Mouse (Mus musculus): ENCODE measurements at regions not wholly inside any gene's neighbourhood (a gene's known extent, or its start where the extent isn't known, plus 50 kb on each side); places are given as distances from the start of the nearest gene placed in this dataset.

- no peak overlapping the region for H3K4me3 ChIP-seq
- no peak for ATAC-seq (ENCODE audit: low FRiP score, low read depth)
- 84% methylated on average over 1 of the region's 1 CpGs for WGBS
- H3K4me2 ChIP-seq (replicated peaks), result no peak overlapping the region
- H3K27ac ChIP-seq, result no peak overlapping the region
- H3K36me3 ChIP-seq, result no peaks in the 10 kb centered on the region
- H3K9me3 ChIP-seq, result no peaks in the 10 kb centered on the region
- peaks cover 25% of the 10 kb centered on the region for H3K4me1 ChIP-seq
- H3K27me3 ChIP-seq, result no peaks in the 10 kb centered on the region
- H3K9ac ChIP-seq, result no peak overlapping the region
Observed at GRCm38 (mm10) chr2:166233246-166233645, 77.8 kb upstream of the Sulf2 start.

GRCm38 (mm10) chr2:166232376-166232775 lies 76.9 kb upstream of the Sulf2 start:
- WGBS, result 10% methylated on average over 3 of the region's 3 CpGs
- no peak overlapping the region for H3K9ac ChIP-seq
- peak; percentile 53; the same call in 1 of the 2 replicates for ATAC-seq (ENCODE audit: low FRiP score, low read depth)

DNA sequence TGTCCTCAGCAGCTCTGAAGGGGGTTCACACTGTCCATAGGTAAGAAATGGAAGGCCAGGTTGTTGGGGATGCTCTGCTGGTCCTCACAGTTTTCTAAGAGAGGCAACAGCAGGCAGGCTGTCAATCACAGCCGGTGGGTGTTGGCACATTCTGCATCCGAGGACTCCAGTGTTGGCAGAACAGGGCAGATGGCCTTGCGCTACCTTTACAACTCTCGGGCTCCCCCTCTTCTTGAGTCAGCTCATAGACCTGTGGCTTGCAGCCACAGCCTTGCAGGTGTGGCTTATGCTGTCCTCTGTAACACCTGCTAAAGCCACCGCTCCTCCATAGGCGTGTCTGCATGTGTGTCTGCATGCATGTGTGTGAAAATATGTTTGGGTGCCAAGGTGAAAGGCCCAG lies 75.2 kb upstream of the Sulf2 start:
- Histone ChIP-seq H3K27ac (no peak overlapping the region), H3K4me1 (peaks cover 22% of the 10 kb centered on the region), H3K27me3 (no peaks in the 10 kb centered on the region), H3K4me3 (no peak overlapping the region), H3K9ac (no peak overlapping the region), H3K4me2 (replicated peaks) (no peak overlapping the region), H3K9me3 (0 out of 2 replicates have a peak, but pooled peaks cover 3% of the 10 kb centered on the region), H3K36me3 (no peaks in the 10 kb centered on the region)
- ATAC-seq (ENCODE audit: low FRiP score, low read depth), result no peak
- WGBS, result 85% methylated on average over 6 of the region's 6 CpGs

More at GRCm38 (mm10) chr2:166232376-166232775, 76.9 kb upstream of the Sulf2 start:
- no peaks in the 10 kb centered on the region for H3K27me3 ChIP-seq
- H3K36me3 ChIP-seq, result no peaks in the 10 kb centered on the region
- H3K4me3 ChIP-seq, result no peak overlapping the region
- H3K27ac ChIP-seq, result peak overlapping the region; percentile 63; the same call in 1 of the 2 replicates
- no peak overlapping the region for H3K4me2 ChIP-seq (replicated peaks)
- peaks cover 20% of the 10 kb centered on the region for H3K4me1 ChIP-seq
- H3K9me3 ChIP-seq, result no peaks in the 10 kb centered on the region

DNA sequence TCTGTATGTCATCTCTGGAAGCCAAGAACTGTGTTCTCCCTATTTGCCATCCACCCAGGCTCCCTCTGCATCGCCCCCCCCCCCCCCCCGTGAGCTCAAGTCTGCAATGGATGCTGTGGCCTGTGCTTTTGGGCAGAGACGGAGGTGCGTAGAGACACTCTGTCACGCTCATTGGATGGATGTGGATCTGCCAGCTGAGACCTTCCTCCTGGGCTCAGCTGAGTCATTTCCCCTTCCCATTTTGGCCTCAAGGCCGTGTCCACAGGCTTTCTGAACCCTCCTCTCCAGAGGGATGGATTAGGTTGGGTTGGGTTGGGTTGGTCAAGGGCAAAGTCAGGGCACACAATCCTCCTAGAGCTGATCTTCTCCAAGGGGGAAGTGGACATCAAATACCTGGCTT lies 72.9 kb upstream of the Sulf2 start:
- WGBS, result 86% methylated on average over 6 of the region's 6 CpGs
- no peak overlapping the region for H3K27ac ChIP-seq
- H3K4me1 ChIP-seq, result peaks cover 22% of the 10 kb centered on the region
- peaks cover 13% of the 10 kb centered on the region; the same call in 1 of the 2 replicates for H3K9me3 ChIP-seq
- H3K36me3 ChIP-seq, result no peaks in the 10 kb centered on the region
- H3K9ac ChIP-seq, result no peak overlapping the region
- no peak overlapping the region for H3K4me3 ChIP-seq
- ATAC-seq (ENCODE audit: low FRiP score, low read depth), result no peak
- no peak overlapping the region for H3K4me2 ChIP-seq (replicated peaks)
- no peaks in the 10 kb centered on the region for H3K27me3 ChIP-seq

- no peaks in the 10 kb centered on the region for H3K36me3 ChIP-seq
- H3K4me1 ChIP-seq, result peaks cover 17% of the 10 kb centered on the region
- no peak overlapping the region for H3K4me2 ChIP-seq (replicated peaks)
- H3K27ac ChIP-seq, result no peak overlapping the region
- no peak overlapping the region for H3K9ac ChIP-seq
- no peak overlapping the region for H3K4me3 ChIP-seq
- H3K9me3 ChIP-seq, result peaks cover 13% of the 10 kb centered on the region; the same call in 1 of the 2 replicates
- no peaks in the 10 kb centered on the region for H3K27me3 ChIP-seq
- 52% methylated on average over 5 of the region's 5 CpGs for WGBS
- ATAC-seq (ENCODE audit: low FRiP score, low read depth), result no peak
Observed at GRCm38 (mm10) chr2:166227496-166227895, 72.0 kb upstream of the Sulf2 start.

DNA sequence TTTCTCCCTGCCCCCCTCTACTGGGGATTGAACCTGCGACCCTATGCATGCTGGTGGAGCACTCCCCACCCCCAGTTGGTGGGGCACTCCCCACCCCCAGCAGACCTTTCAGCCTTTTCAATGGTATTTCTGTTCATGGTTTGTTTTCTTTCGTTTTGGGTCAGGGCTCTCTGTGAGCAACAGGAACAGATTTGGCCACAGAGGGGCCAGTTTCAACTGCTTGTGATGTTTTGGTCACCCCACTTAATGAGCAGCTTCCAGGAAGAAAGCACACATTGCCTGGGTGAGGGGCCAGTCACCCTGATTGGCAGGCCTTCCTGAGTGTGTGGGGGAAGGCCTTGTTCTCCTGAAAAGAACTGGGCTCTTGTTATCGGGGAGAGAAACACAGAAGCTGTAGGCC lies 71.5 kb upstream of the Sulf2 start:
- H3K4me2 ChIP-seq (replicated peaks), result no peak overlapping the region
- peaks cover 13% of the 10 kb centered on the region; the same call in 1 of the 2 replicates for H3K9me3 ChIP-seq
- H3K9ac ChIP-seq, result no peak overlapping the region
- no peaks in the 10 kb centered on the region for H3K36me3 ChIP-seq
- peaks cover 11% of the 10 kb centered on the region for H3K4me1 ChIP-seq
- no peaks in the 10 kb centered on the region for H3K27me3 ChIP-seq
- ATAC-seq (ENCODE audit: low FRiP score, low read depth), result no peak
- WGBS, result 24% methylated on average over 3 of the region's 3 CpGs
- H3K27ac ChIP-seq, result no peak overlapping the region
- no peak overlapping the region for H3K4me3 ChIP-seq

GRCm38 (mm10) chr2:166226331-166226730 lies 70.9 kb upstream of the Sulf2 start:
- no peaks in the 10 kb centered on the region for H3K36me3 ChIP-seq
- no peak overlapping the region for H3K27ac ChIP-seq
- H3K9me3 ChIP-seq, result peaks cover 13% of the 10 kb centered on the region; the same call in 1 of the 2 replicates
- H3K9ac ChIP-seq, result no peak overlapping the region
- no peak for ATAC-seq (ENCODE audit: low FRiP score, low read depth)
- H3K27me3 ChIP-seq, result no peaks in the 10 kb centered on the region
- no peak overlapping the region for H3K4me3 ChIP-seq
- 85% methylated on average over 2 of the region's 2 CpGs for WGBS
- no peak overlapping the region for H3K4me2 ChIP-seq (replicated peaks)
- peaks cover 10% of the 10 kb centered on the region; the same call in 1 of the 2 replicates for H3K4me1 ChIP-seq

DNA sequence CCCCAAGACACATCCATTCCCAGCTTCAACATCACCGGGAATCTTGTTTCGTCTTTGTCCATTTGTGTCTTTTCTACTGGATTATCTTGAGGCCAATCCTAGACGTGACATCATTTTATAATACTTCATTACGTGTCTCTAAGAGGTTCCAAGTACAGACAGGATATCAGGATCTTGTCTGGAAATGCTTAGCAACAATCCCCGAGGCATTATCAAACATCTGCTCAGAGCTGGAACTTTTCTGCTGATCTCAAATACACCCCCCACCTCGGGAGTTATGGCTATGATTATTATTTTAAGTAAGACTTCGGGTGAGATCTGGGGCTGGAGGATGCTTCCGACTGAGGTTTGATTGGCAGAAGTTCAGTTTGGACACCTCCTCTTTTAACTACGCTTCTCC lies 69.9 kb upstream of the Sulf2 start:
- Histone ChIP-seq H3K9ac (no peak overlapping the region), H3K27ac (no peak overlapping the region), H3K27me3 (no peaks in the 10 kb centered on the region), H3K36me3 (no peaks in the 10 kb centered on the region), H3K4me2 (replicated peaks) (no peak overlapping the region), H3K4me3 (no peak overlapping the region), H3K9me3 (peaks cover 13% of the 10 kb centered on the region; the same call in 1 of the 2 replicates), H3K4me1 (peaks cover 10% of the 10 kb centered on the region; the same call in 1 of the 2 replicates)
- WGBS, result 78% methylated on average over 9 of the region's 9 CpGs
- ATAC-seq (ENCODE audit: low FRiP score, low read depth), result no peak; the same call in 1 of the 2 replicates

- Histone ChIP-seq H3K36me3 (no peaks in the 10 kb centered on the region), H3K9me3 (no peaks in the 10 kb centered on the region), H3K4me2 (replicated peaks) (no peak overlapping the region), H3K27me3 (no peaks in the 10 kb centered on the region), H3K9ac (no peak overlapping the region), H3K4me1 (peaks cover 8% of the 10 kb centered on the region; the same call in 1 of the 2 replicates), H3K27ac (no peak overlapping the region), H3K4me3 (no peak overlapping the region)
- 76% methylated on average over 9 of the region's 9 CpGs for WGBS
- no peak for ATAC-seq (ENCODE audit: low FRiP score, low read depth)
Observed at GRCm38 (mm10) chr2:166218783-166219182, 63.3 kb upstream of the Sulf2 start.

GRCm38 (mm10) chr2:166216512-166216865 lies 61.0 kb upstream of the Sulf2 start:
- Histone ChIP-seq H3K27me3 (no peaks in the 10 kb centered on the region), H3K4me2 (replicated peaks) (no peak overlapping the region), H3K27ac (no peak overlapping the region), H3K9ac (no peak overlapping the region), H3K4me3 (no peak overlapping the region), H3K4me1 (peaks cover 8% of the 10 kb centered on the region; the same call in 1 of the 2 replicates), H3K9me3 (no peaks in the 10 kb centered on the region), H3K36me3 (no peaks in the 10 kb centered on the region)
- no peak for ATAC-seq (ENCODE audit: low FRiP score, low read depth)
- WGBS, result 87% methylated on average over 11 of the region's 11 CpGs

DNA sequence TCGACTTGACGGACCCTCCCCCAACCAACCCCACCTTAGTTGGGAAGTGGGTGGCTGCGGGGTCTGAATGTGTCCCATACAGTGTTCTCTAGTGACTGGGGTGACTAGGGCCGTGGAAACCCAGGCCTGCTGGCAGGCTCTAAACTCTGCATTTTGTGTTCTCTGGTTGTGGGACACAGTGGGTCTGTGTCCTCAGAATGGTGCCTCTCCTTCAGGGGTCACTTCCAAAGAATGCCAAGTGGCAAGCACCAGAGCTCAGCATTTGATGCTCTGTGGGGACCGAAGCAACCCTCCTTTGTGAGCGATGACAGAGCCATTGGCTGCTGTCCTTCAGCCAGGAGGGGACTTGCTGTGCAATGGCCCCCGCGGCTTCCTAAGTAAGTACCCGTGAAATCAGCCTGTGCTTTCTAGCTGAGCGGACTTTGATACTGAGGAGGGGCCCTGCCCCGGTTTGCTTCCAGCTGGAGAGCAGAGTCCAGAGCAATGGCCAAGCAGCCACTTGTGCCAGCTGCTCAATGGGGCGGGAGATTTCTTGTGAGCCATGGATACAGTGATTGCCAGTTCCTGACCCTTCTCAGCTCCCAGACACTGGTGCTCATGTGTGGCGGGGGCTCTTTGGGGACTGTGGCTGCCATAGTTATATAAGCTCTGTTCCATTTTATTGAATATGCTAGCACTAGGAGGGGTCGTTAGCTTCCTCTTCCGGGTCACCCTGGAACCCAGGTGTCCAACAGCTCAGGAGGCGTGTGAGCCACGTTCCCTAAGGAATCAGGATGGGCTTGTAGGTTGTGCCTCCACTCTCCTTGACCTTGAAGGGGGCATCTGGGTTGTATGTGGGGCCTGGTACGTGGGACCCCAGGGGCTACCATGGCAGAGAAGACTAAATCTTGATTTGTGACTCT lies 60.4 kb upstream of the Sulf2 start:
- no peak for ATAC-seq (ENCODE audit: low FRiP score, low read depth)
- 69% methylated on average over 18 of the region's 18 CpGs for WGBS

DNA sequence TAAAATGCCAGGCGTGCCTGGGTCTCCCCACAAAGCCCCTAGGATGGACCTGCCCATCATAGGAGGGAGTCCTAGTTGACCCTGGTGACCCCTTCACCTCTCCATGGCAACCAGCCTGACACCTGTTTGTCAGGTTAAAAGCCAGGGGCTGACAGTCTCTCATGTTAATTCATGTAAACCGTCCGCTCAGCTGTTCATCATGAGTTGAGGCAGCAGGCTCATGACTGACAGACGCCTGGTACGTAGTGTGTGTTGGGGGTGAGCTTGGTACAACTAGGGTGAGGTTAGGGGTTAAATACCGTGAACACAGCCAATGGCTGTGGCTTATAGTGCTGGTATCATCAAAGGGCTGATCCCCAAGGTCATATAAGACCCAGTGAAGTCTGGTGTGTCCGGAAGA lies 59.7 kb upstream of the Sulf2 start:
- no peaks in the 10 kb centered on the region for H3K36me3 ChIP-seq
- no peaks in the 10 kb centered on the region for H3K9me3 ChIP-seq
- no peak overlapping the region for H3K4me3 ChIP-seq
- H3K27me3 ChIP-seq, result no peaks in the 10 kb centered on the region
- H3K4me2 ChIP-seq (replicated peaks), result no peak overlapping the region
- H3K27ac ChIP-seq, result no peak overlapping the region
- H3K4me1 ChIP-seq, result peaks cover 8% of the 10 kb centered on the region; the same call in 1 of the 2 replicates
- no peak for ATAC-seq (ENCODE audit: low FRiP score, low read depth)
- 62% methylated on average over 7 of the region's 7 CpGs for WGBS
- no peak overlapping the region for H3K9ac ChIP-seq

More for the DNA sequence above, 60.4 kb upstream of the Sulf2 start:
- H3K9me3 ChIP-seq, result no peaks in the 10 kb centered on the region
- no peak overlapping the region for H3K27ac ChIP-seq
- H3K9ac ChIP-seq, result no peak overlapping the region
- H3K4me2 ChIP-seq (replicated peaks), result no peak overlapping the region
- H3K27me3 ChIP-seq, result no peaks in the 10 kb centered on the region
- H3K4me3 ChIP-seq, result no peak overlapping the region
- H3K36me3 ChIP-seq, result no peaks in the 10 kb centered on the region
- H3K4me1 ChIP-seq, result peaks cover 8% of the 10 kb centered on the region; the same call in 1 of the 2 replicates
